Mouse (Mus musculus): ENCODE measurements around the gene Polr2c.

The Polr2c gene

DNA sequence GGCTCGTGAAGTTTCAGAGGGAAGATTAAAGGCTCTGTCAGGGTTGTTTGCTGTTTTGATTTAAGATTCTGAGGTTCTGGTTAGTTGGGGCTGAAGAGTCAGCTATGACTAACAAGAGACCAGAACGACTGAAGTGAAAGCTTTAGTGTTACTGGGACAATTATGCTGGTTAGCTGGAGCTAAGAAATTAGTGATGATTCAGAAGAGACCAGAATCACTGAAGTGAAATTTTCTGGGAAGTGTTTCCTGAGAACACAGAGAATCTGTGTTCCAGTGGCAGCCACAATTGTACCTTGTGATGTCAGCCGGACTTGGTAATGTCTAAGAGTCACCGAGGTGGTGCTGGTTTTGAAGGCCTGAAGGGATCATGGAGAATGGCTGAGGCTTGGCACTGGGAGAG, 23.5 kb downstream of the Polr2c start:
- DNase-seq (ENCODE audit: low spot score in 2 of 2), result no peak

DNA sequence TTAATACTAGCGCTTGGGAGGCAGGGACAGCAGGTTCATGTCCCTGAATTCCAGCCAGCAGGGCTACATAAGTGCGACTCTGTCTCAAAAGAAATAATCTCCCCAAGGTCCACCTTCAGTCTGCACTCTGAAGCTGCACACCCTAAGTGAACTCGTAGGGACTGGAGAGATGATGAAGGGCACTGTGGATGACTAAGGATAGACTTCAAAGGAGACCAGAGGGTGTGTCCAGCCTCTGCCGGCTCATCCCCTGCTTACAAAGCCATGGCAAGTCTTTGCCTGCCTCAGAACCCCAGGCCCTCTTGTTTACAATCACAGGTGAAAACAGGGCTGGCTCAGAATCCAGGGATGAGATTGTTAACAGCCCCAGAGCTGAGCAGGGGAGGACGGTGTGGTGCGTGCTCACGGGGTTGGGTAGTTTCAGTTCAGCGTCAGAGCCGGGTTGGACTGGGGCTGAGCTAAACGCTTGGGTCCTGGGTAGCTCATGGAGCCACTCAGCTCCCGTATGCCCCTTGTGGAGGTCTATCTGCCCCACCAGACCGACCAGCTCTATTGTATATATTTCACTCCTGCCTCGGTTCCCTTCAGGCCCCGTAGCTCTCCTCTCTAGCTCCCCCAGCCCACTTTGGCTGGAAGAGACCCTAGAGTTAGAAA, 31.3 kb downstream of the Polr2c start:
- no peak for DNase-seq (ENCODE audit: low spot score in 2 of 2)

DNA sequence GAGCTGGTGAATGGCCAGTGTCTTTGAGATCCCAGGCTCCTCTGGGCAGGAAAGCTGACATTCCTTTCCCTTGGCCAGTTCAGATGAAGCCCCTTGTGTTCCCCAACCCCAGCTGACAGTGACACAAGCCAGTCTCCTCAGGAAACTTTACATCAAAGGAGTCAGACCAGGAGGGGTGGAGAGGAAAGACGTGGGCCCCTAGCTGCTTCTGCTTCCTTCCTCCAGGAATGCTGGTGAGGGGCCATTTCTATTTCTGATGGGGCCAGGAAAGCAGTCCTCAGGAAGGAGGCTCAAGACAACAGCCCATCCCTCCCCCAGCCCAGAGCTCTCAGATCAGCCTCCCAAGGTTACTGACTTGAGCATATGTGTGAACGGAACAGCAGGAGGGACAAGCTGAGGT, 35.7 kb downstream of the Polr2c start:
- no peak for DNase-seq (ENCODE audit: low spot score in 2 of 2)

DNA sequence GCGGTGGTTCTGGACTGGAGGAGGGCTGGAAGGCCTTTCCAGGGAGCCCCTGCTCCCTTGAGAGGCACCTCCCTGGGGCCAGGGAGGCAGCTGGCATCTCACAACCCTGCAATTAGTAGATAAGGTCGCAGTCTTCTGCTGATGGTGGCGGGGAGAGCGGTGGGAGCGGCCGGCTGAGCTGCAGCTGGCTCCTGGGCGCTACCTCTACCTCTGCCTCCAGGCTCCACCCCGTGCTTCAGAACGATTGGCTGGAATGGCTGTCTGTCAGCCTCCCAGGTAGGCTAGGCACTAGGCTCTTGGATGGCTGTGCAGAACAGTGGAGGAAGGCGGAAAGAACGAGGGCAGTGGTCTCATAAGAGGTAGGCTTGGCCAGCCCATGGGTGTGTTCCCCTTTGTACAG, 42.0 kb downstream of the Polr2c start:
- no peak for DNase-seq (ENCODE audit: low spot score in 2 of 2)

DNA sequence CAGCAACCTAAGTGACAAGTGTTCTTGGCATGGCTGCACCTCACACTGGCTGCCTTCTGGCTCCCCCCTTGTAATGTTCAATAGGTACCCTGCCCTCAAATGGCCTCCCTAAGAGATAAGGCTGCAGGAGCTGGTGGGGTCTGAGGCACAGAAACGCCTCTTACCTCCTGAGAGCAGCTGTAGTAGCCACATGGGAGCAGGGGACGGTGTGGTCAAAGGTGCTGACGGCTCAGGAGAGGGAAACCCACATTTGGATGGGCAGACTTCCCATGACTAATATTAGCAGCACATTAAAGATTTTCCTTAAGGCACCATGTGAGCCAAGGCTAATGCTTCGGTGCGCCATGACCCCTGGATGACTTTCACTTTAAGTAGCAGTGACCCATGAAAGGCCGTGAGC, 43.4 kb downstream of the Polr2c start:
- DNase-seq (ENCODE audit: low spot score in 2 of 2), result no peak

DNA sequence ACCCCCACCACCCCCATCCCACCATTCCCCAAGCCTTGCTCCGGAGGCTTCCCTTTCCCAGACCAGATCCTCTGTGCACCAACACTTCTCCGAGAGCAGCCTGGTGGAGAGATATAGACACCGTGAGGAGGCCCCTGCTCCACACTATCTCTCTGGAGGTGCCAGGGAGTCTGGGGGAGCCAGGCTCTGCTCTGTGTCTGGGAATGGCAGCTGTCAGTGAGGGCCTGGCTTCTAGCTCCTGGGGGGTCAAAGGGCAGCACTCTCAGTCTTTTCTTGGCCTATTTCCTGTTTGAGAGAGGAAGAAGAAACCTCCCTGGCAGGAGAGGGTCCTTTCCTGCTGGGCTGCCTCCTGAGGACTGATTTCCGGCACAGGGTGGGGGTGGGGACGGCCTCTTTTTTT, 43.8 kb downstream of the Polr2c start:
- no peak for DNase-seq (ENCODE audit: low spot score in 2 of 2)

DNA sequence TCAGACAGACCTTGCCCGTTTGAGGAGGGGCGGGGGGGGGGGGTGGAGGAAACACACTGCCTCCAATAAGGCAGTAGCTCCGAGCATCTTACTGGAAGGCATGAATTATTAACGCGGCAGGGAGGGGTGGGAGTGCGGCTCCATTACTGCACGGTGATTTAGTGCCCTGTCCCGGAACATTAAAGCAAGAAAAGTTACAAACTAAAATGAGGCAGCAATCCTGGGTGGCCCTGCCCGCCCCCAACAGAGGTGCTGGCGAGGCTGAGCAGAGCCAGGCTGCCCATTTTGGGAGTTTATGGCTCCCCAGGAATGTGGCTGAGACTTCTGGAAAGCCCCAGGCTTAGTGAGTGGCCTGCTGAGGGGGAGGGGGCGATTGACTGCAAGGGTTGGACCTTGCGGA, 46.5 kb downstream of the Polr2c start:
- DNase-seq (ENCODE audit: low spot score in 2 of 2), result no peak

DNA sequence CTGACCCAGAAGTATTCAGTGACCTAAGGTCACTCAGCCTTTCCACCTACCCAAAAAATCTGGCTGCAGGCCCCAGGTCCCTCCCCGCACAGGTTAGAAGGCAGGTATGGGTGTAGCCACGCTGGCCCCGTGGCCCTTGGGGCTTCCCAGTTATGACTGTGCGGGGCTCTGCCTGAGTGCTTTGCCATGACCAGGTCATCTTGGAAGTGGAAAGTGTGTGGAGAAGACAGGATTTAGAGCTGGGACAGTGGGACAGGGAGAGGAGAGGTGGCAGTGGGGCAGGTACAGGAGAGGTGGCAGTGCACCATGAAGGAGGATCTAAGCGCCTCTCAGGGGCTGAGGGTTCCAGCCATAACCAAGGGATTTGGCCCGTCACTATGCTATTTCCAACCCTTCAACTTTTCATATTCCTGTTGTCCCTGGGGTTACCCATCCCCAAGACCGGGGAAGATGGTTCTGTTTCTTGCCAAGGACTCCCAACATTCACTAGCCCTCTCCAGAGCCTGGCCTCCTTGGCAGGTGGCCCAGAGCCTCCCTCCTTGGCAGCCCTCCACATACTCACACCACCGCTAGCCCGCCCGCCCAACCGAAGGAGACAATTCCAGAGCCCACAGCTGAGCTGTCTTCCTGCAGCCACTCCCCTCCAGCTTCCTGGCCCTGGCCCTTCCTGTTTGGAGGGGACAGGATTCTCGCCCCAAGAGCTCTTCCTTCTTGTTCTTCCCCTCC, 47.4 kb downstream of the Polr2c start:
- peak; percentile 66 to 73 for DNase-seq (ENCODE audit: low spot score in 2 of 2)

DNA sequence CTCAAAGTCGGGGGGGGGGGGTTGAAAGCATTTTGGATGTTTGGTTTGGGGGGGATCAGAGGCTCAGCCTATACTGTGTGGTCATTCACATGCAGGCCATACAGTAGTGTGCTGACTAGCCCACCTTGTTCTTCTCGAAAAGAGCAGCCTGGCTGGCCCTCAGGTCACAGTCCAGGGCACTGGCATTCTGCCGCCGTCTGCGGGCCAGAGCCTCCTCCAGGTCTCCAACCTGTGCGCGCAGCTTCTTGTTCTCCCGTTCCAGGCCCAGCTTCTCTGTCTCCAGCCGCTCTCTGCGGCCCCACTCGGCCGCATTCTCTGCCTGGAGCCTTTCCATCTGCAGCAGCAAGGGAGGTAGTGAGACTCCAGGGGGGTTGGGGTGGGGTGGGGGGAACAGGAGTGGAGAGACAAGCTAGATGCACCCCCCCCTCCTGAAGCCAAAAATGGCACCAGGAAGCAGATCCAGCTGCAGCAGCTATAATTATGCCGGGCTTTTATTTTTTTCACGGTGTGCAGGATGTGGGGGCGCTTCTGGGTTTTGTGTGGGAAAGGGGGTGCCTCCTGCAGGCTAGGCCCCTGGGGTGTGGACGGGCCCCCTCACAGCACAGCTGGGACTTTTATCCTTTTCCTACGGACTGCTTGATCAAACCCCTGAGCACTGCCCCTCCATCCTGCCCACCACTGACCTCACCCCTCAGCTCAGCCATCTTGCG, 50.5 kb downstream of the Polr2c start:
- DNase-seq (ENCODE audit: low spot score in 2 of 2), result peak in 1 of 2 experiments; percentile 20

DNA sequence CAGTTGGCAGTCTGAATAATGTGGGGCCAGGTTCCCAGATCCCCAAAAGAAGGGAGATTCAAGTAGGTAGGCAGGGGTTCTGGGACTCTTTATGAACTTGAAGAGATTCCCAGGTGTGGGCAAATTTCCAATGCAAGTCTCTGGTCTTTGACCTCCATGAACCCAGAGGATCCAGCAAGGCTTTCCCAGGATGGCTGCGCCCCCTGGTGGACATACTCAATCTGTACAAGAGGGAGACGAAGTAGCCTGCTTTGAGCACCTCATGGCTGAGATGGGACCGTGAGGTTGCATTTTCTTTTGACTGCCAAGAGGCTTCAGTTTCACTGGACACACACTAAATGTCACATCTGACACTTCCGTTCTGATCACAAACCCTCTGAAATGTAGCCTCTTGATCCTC, 51.6 kb downstream of the Polr2c start:
- peak; percentile 57 to 69 for DNase-seq (ENCODE audit: low spot score in 2 of 2)

DNA sequence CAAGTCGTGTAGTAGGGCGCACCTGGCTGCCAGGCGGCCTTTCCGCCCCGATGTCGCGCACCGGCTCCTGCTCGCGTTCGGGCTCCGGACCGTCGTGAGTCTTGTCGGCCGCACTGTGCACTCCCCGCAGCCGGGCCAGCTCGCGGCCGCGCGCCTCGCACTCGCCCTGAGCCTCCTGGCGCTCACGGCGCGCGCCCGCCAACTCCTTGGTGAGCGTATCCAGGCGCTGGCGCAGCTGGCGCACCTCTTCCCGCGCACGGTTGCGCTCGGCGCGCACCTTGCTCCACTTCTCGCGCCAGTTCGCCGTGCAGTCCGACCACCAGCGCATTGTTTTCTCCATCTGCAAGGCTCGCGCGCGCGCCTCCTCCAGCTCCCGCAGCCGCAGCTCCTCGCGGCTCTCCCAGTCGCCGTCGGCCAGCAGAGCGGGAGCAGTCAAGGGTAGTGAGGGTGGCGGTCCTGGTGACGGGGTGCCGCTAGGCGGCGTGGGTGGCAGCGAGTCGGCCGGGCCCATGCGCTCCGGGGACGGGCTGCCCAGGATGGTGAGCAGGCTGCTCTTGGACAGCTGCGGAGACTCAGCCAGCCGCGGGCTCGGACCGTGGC, 55.9 kb downstream of the Polr2c start:
- DNase-seq (ENCODE audit: low spot score in 2 of 2), result peak in 1 of 2 experiments; percentile 53

DNA sequence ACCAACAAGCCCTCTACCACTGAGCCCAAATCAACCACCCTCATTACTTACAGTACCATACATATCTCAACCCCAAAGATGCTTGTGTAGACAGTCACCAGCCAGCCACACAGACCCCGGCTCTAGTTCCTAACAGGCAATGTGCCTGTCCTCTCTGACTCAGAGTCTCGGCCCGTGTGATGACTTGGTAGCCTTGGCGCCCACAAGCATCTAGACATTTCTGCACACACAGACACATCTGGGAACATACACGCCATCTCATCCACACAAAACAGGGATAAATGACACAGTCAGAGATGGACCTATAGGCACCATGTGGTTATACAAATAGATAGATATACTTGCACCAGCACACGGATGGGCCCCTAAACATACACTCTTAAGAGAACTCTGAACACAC, 57.0 kb downstream of the Polr2c start:
- no peak for DNase-seq (ENCODE audit: low spot score in 2 of 2)

DNA sequence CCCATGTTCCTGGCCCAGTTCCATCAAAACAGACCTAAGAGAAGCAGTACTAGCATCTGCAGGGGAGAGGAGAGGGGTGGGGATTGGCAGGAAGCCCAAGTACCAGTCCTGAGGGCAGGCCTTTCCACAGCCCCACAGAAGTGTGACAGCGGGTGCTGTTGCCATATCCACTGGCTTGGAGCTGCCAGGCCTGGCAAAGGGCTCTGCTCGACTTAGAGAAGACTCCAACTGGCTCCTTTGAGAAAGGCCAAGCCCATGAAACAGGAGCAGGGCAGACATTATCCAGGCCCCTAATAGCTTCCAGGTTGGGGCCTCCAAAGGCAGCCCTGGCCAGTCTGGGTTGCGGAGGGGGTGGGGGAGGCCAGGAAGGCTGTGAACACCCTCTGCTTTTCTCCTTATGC, 57.5 kb downstream of the Polr2c start:
- DNase-seq (ENCODE audit: low spot score in 2 of 2), result no peak

DNA sequence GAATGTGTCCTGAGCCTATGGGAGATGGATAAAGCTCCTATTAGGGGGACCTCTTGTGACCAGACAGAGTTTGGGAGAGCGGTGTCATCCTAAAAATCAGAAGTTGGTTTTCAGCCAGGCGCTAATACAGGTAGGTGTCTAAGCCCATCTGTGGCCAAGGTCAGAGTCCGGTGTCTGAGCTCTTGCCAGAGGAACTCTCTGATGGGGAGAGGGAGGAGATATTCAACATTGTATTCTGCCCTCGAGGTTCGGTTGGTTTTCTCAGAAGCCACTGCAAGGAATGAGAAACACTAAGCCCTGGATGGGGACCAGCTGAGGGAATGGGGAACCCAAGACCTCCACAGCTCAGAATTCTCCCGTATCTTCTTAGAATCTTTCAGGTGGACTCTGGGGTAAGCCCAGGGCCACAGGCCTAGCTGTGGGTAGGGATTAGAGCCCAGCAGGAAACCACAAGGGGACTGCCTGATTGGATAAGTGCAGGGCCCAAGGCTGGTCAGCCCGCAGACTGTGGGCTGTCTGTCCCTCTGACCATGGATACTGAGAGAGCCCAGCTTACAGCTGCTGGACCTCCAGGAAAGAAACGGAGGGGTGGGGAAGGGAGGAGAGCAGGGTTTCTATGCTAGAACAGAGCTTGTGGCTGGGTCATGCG, 59.2 kb downstream of the Polr2c start:
- no peak for DNase-seq (ENCODE audit: low spot score in 2 of 2)

DNA sequence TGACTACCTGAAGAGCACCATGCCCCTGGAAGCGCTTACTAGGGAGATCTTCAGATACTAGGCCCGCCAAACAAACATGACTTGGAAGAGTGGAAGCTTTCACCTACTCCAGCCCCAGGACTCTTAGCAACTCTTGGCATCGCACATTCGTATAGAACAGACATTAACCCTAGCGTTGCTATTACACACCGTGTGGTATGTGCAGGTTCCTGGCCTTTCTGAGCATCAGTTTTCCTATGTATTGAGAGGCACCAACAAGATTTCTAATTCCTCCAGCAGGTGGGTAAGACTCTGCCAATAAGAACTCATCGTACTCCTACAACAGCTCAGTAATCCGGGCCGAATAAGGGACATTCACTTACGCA, 59.7 kb downstream of the Polr2c start:
- no peak for DNase-seq (ENCODE audit: low spot score in 2 of 2)

DNA sequence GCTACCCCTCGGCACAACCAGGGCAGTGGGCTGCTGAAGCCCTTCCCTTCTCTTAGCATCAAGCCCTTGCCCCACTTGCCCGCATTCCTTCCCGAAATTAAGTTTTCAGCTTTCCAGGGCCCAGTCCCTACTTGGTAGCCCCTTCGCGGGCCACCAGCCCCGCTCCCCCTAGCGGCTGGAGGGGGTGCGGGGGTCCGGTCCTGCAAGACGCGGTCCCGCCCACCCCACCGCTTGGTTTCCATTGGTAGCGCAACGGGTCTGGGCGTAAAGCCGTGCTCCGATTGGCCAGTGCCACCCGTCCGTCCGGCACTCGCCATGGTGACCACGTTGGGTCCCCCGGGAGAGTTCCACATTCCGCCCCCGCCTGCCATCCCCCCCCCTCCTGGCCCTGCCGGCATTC, 60.1 kb downstream of the Polr2c start:
- DNase-seq (ENCODE audit: low spot score in 2 of 2), result peak; percentile 85 to 89

DNA sequence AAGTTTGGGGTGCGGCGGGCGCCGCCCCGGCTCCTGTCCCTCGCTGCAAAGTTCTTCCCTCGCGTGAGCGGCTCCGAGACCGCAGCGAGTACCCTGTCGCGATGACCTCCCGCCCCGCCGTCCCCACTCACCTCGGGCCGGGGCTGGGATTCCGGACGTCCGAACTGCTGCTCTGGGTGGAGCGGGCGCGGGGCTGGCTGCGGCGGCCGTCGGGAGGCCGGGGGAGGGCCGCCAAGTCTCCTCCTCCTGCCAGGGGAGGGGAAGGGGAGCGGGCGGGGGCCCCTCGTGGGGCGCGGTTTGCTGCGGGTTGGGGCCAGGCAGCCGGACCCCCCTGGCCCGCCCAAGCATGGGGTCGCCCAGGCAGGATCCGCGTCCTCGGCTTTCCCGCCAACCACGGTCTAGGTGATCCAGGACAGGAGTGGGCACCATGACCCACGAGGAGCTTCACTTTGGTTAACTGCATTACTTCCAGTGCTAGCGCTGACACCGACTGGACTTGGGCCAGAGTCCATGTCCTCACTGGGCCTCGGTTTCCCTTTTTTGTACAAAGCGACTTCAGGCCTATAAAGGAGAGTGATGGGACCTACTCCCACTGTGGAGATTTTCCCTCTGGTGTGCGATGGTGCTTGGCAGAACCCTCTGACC, 60.7 kb downstream of the Polr2c start, which contains the start of gene Ccdc102a:
TSS of gene Ccdc102a (minus strand) at position 248 of the 645 bp plus-strand sequence.
- no peak for DNase-seq (ENCODE audit: low spot score in 2 of 2)

DNA sequence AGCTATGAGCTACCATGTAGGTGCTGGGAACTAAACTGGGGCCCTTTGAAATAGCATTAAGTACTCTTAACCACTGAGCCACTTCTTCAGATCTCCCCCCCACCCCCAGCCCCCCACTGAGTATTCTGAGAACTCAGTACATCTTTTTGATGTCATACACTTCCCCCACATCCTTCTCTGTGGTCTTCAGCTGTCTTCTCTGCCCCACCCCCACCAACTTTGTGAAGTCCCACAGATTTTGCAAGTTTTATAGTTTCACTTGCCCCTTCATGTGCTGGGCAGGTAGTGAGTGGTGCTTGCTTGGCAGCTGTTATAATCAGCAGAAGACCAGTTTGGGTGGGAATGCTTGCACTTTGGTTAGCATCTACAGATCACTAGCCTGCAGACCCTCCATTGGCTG, 62.0 kb downstream of the Polr2c start:
- DNase-seq (ENCODE audit: low spot score in 2 of 2), result no peak

DNA sequence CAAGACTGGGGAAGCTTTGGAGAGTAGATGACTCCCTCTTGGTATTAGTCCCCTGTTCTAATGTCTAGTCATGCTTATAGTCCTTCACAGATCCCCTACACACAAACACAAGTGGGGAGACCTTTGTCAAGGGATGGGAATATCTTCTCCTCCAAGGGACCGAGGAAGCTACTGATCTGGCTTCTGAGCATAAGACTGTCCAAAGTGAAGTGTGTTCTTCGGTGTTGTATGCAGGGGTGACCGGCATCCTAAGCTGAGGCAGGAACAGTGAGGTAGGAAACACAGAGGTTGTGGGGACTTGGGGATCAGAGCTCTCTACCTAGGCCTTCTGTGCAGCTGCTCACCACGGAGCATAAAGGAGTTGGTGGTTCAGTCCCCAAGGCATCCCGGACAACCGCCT, 64.9 kb downstream of the Polr2c start:
- DNase-seq (ENCODE audit: low spot score in 2 of 2), result no peak

DNA sequence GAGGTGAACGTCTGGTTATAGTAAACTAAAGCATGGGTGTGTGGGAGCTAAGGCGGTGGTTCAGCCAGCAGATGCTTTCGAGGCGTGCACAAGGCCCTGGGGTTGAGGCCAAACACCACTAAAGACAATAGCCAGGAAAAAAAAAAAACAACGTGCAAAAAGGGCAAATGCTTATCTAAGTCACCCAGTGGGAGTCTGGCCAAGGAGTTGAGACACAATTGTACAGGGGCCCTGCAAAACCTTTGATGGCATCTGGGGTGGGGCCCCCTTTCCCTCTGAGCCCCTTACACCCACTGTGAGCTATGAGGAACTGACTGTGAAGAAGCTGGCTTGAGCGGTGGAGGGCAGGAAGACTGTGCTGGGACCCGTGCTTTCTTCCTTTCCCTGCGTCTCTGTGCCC, 65.4 kb downstream of the Polr2c start:
- DNase-seq (ENCODE audit: low spot score in 2 of 2), result no peak
